Mouse (Mus musculus): ENCODE data around the gene Rad51d. TPM values are rescaled to one million over a fixed set of nuclear protein-coding genes. Genes with fewer than 3 reads are reported as not detected.
A peak's percentile ranks its signal among the peaks of the same experiment; 100 is the strongest.

Rad51d gene
- polyA plus RNA-seq, 1 experiment: 21.2 TPM

GRCm38 (mm10) chr11:82870173-82871030 lies 20.0 kb downstream of the Rad51d start:
- no peaks in the 10 kb centered on the region for H3K27me3 ChIP-seq (ENCODE audit: control insufficient read depth, insufficient read depth, low read length)
- DNase-seq: peak in 1 of 2 experiments; percentile 19
- no peak for TF ChIP-seq CTCF (IDR thresholded peaks at IDR 0.05; ENCODE audit: borderline replicate concordance, insufficient read depth, low read depth, low read length)
- no peak for TF ChIP-seq POLR2A (IDR thresholded peaks at IDR 0.05; ENCODE audit: borderline replicate concordance, insufficient read depth, low read length)
- no peaks in the 10 kb centered on the region for H3K4me1 ChIP-seq (ENCODE audit: control insufficient read depth, insufficient read depth, low read length)
- peak overlapping the region; percentile 64 for H3K4me3 ChIP-seq (replicated peaks; ENCODE audit: insufficient read depth, low read depth, low read length)
- 2% methylated on average over 36 of the region's 36 CpGs for WGBS
- H3K27ac ChIP-seq (ENCODE audit: insufficient read depth, low read length): peak overlapping the region; percentile 37; the same call in 1 of the 2 replicates

DNA sequence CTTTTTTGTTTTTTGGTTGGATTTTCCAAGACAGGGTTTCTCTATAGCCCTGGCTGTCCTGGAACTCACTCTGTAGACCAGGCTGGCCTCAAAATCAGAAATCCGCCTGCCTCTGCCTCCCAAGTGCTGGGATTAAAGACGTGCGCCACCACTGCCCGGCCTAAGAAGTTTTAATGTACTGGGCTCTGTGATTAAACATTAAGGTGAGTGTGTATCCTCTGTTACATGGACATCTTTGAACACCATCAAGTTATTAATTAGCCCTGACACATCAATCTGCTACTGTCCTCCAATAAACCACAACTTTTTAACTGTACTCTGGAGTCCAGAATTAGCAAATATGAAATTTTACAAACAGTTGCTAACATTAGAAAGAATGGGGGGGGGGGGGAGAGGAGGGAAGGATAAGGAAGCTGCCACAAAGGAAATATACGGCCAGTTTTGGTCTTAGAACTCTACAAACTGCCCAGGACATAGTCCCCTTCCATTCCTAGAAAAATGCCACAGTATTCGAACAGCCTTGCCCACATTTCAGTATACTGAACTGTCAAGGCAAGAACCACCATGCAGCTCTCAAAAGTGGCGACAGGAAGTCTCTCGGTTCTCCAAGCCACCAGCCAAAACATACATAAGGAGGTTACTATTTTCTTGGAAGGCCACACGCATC lies 20.8 kb downstream of the Rad51d start:
- Histone ChIP-seq H3K27ac (ENCODE audit: insufficient read depth, low read length) (0 out of 2 replicates have a peak overlapping the region, but pooled peaks have one; percentile 30), H3K27me3 (ENCODE audit: control insufficient read depth, insufficient read depth, low read length) (no peaks in the 10 kb centered on the region), H3K4me1 (ENCODE audit: control insufficient read depth, insufficient read depth, low read length) (no peaks in the 10 kb centered on the region), H3K4me3 (replicated peaks; ENCODE audit: insufficient read depth, low read depth, low read length) (peak overlapping the region; percentile 64)
- DNase-seq: peak in 1 of 2 experiments; percentile 19
- WGBS: 64% methylated on average over 9 of the region's 9 CpGs
- TF ChIP-seq CTCF (IDR thresholded peaks at IDR 0.05; ENCODE audit: borderline replicate concordance, insufficient read depth, low read depth, low read length) (no peak), POLR2A (IDR thresholded peaks at IDR 0.05; ENCODE audit: borderline replicate concordance, insufficient read depth, low read length) (no peak)

DNA sequence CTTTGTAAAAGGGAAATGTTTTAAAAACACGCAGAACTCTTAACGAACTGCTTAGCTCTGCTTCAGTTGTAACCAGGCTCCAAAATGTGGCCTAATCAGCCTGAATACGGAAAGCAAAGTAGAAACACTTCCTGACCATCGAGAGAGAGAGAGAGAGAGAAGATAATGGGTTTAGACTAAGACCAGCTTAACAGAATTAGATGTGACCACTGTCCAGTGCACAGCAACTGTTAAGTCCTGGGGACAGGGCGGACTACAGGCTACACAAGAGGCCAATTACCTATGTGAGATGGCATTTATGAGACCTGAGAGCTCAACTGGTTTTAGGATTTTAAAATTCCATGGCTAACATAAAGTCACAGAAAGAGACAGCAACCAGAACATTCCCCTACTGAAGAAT lies 22.5 kb downstream of the Rad51d start:
- H3K4me3 ChIP-seq (replicated peaks; ENCODE audit: insufficient read depth, low read depth, low read length): no peak overlapping the region
- no peak overlapping the region for H3K27ac ChIP-seq (ENCODE audit: insufficient read depth, low read length)
- 87% methylated on average over 5 of the region's 5 CpGs for WGBS
- H3K27me3 ChIP-seq (ENCODE audit: control insufficient read depth, insufficient read depth, low read length): no peaks in the 10 kb centered on the region
- no peaks in the 10 kb centered on the region for H3K4me1 ChIP-seq (ENCODE audit: control insufficient read depth, insufficient read depth, low read length)
- TF ChIP-seq CTCF (IDR thresholded peaks at IDR 0.05; ENCODE audit: borderline replicate concordance, insufficient read depth, low read depth, low read length): no peak
- TF ChIP-seq POLR2A (IDR thresholded peaks at IDR 0.05; ENCODE audit: borderline replicate concordance, insufficient read depth, low read length): no peak
- DNase-seq: no peak

GRCm38 (mm10) chr11:82866850-82867564 lies 23.4 kb downstream of the Rad51d start:
- H3K4me1 ChIP-seq (ENCODE audit: control insufficient read depth, insufficient read depth, low read length): no peaks in the 10 kb centered on the region
- 32% methylated on average over 7 of the region's 7 CpGs for WGBS
- H3K27ac ChIP-seq (ENCODE audit: insufficient read depth, low read length): no peak overlapping the region
- H3K27me3 ChIP-seq (ENCODE audit: control insufficient read depth, insufficient read depth, low read length): no peaks in the 10 kb centered on the region
- no peak overlapping the region for H3K4me3 ChIP-seq (replicated peaks; ENCODE audit: insufficient read depth, low read depth, low read length)
- TF ChIP-seq CTCF (IDR thresholded peaks at IDR 0.05; ENCODE audit: borderline replicate concordance, insufficient read depth, low read depth, low read length): no peak
- TF ChIP-seq POLR2A (IDR thresholded peaks at IDR 0.05; ENCODE audit: borderline replicate concordance, insufficient read depth, low read length): no peak
- no peak for DNase-seq

GRCm38 (mm10) chr11:82865957-82866356 lies 24.5 kb downstream of the Rad51d start:
- Histone ChIP-seq H3K4me1 (ENCODE audit: control insufficient read depth, insufficient read depth, low read length) (no peaks in the 10 kb centered on the region), H3K4me3 (replicated peaks; ENCODE audit: insufficient read depth, low read depth, low read length) (no peak overlapping the region), H3K27ac (ENCODE audit: insufficient read depth, low read length) (no peak overlapping the region), H3K27me3 (ENCODE audit: control insufficient read depth, insufficient read depth, low read length) (no peaks in the 10 kb centered on the region)
- no peak for DNase-seq
- TF ChIP-seq CTCF (IDR thresholded peaks at IDR 0.05; ENCODE audit: borderline replicate concordance, insufficient read depth, low read depth, low read length) (no peak), POLR2A (IDR thresholded peaks at IDR 0.05; ENCODE audit: borderline replicate concordance, insufficient read depth, low read length) (no peak)
- 80% methylated on average over 10 of the region's 10 CpGs for WGBS

DNA sequence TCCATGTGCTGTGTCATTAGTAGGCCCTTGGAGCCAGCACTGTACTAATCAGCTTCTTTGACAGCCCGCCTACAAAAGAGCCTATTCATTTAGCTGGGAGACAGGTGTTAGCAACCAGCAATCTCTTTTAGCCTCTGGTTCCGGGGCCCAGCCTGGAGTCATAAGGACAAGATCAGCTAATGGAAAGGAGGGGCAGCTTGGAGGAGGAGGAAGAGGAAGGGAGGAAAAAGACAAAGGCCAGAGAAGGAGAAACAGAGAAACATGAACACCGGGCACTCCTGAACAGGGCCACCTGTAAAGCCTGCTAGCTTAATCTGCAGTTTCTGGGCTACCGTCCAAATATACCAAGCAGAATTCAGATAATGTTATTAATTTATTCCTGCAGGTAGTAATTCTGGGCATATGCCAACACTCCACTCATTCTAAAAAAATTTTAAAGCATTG lies 26.9 kb downstream of the Rad51d start:
- H3K4me1 ChIP-seq (ENCODE audit: control insufficient read depth, insufficient read depth, low read length): no peaks in the 10 kb centered on the region
- no peak overlapping the region for H3K4me3 ChIP-seq (replicated peaks; ENCODE audit: insufficient read depth, low read depth, low read length)
- DNase-seq: no peak
- no peak overlapping the region for H3K27ac ChIP-seq (ENCODE audit: insufficient read depth, low read length)
- no peaks in the 10 kb centered on the region for H3K27me3 ChIP-seq (ENCODE audit: control insufficient read depth, insufficient read depth, low read length)
- WGBS: 59% methylated on average over 4 of the region's 4 CpGs
- no peak for TF ChIP-seq CTCF (IDR thresholded peaks at IDR 0.05; ENCODE audit: borderline replicate concordance, insufficient read depth, low read depth, low read length)
- TF ChIP-seq POLR2A (IDR thresholded peaks at IDR 0.05; ENCODE audit: borderline replicate concordance, insufficient read depth, low read length): no peak

GRCm38 (mm10) chr11:82863059-82863458 lies 27.4 kb downstream of the Rad51d start:
- Histone ChIP-seq H3K27ac (ENCODE audit: insufficient read depth, low read length) (no peak overlapping the region), H3K4me1 (ENCODE audit: control insufficient read depth, insufficient read depth, low read length) (no peaks in the 10 kb centered on the region), H3K4me3 (replicated peaks; ENCODE audit: insufficient read depth, low read depth, low read length) (no peak overlapping the region), H3K27me3 (ENCODE audit: control insufficient read depth, insufficient read depth, low read length) (no peaks in the 10 kb centered on the region)
- DNase-seq: no peak
- 56% methylated on average over 2 of the region's 2 CpGs for WGBS
- TF ChIP-seq CTCF (IDR thresholded peaks at IDR 0.05; ENCODE audit: borderline replicate concordance, insufficient read depth, low read depth, low read length) (no peak), POLR2A (IDR thresholded peaks at IDR 0.05; ENCODE audit: borderline replicate concordance, insufficient read depth, low read length) (no peak)
